Mouse (Mus musculus) heart, embryonic 13.5 days (tissue): ENCODE results near the gene Vti1b. TPM values are rescaled to one million over a fixed set of nuclear protein-coding genes. Genes with fewer than 3 reads are reported as not detected.
"Not testable (repeated sequence)": the region's sequence is repeated elsewhere in the genome, so short reads cannot be mapped to it uniquely, and the experiment has no call there.

Source experiments
- ATAC-seq: fragments of 200-750 bp; cut with Nextera tagmentation; 2 replicates; pipeline ENCODE4 v1.8.0; 2017; ENCODE audit warnings: moderate TSS enrichment; ENCODE audit not compliant: insufficient number of reproducible peaks, low FRiP score, low TSS enrichment; ENCODE audit errors: extremely low read depth
- H3K27ac ChIP-seq: fragments of 300-500 bp; sonication (generic); replicated peaks from 2 replicates; pipeline ENCODE4 v1.5.1; 2015; ENCODE audit warnings: moderate library complexity, mild to moderate bottlenecking, inconsistent platforms
- H3K27me3 ChIP-seq: fragments of 300-500 bp; sonication (generic); replicated peaks from 2 replicates; pipeline ENCODE4 v1.6.1; 2015; ENCODE audit warnings: mild to moderate bottlenecking, inconsistent platforms
- H3K36me3 ChIP-seq: fragments of 300-500 bp; sonication (generic); 2 replicates; pipeline ENCODE4 v1.6.1; 2015; ENCODE audit warnings: mild to moderate bottlenecking, inconsistent platforms
- H3K4me1 ChIP-seq: fragments of 300-500 bp; sonication (generic); 2 replicates; pipeline ENCODE4 v1.6.1; 2015; ENCODE audit warnings: inconsistent platforms
- H3K4me2 ChIP-seq: fragments of 300-500 bp; sonication (generic); 2 replicates; pipeline ENCODE4 v1.6.1; 2015; ENCODE audit warnings: inconsistent platforms, mild to moderate bottlenecking, moderate library complexity
- H3K4me3 ChIP-seq: fragments of 300-500 bp; sonication (generic); 2 replicates; pipeline ENCODE4 v1.5.1; 2015; ENCODE audit warnings: moderate library complexity, mild to moderate bottlenecking, inconsistent platforms
- H3K9ac ChIP-seq: fragments of 300-500 bp; sonication (generic); 2 replicates; pipeline ENCODE4 v1.6.1; 2015; ENCODE audit warnings: inconsistent platforms, mild to moderate bottlenecking, moderate library complexity
- H3K9me3 ChIP-seq: fragments of 300-500 bp; sonication (generic); 2 replicates; pipeline ENCODE4 v1.6.1; 2016; ENCODE audit warnings: inconsistent platforms
- WGBS: fragments of 180-500 bp; shearing (Covaris S2); methylation state at CpG from one replicate; pipeline ENCODE4 v1.1.7; 2015; ENCODE audit warnings: mixed read lengths; 5-methylcytosine and 5-hydroxymethylcytosine counted together
- polyA plus RNA-seq: library from polyadenylated mRNA; unstranded; fragments of >200 nt; fragmentation: Nextera tagmentation; extraction: Ambion mirVana; gene quantifications from 2 replicates; pipeline ENCODE4 v1.2.1, GENCODE M21; 2015

Vti1b gene
- 92.9 and 105 TPM in 2 replicates for polyA plus RNA-seq

DNA sequence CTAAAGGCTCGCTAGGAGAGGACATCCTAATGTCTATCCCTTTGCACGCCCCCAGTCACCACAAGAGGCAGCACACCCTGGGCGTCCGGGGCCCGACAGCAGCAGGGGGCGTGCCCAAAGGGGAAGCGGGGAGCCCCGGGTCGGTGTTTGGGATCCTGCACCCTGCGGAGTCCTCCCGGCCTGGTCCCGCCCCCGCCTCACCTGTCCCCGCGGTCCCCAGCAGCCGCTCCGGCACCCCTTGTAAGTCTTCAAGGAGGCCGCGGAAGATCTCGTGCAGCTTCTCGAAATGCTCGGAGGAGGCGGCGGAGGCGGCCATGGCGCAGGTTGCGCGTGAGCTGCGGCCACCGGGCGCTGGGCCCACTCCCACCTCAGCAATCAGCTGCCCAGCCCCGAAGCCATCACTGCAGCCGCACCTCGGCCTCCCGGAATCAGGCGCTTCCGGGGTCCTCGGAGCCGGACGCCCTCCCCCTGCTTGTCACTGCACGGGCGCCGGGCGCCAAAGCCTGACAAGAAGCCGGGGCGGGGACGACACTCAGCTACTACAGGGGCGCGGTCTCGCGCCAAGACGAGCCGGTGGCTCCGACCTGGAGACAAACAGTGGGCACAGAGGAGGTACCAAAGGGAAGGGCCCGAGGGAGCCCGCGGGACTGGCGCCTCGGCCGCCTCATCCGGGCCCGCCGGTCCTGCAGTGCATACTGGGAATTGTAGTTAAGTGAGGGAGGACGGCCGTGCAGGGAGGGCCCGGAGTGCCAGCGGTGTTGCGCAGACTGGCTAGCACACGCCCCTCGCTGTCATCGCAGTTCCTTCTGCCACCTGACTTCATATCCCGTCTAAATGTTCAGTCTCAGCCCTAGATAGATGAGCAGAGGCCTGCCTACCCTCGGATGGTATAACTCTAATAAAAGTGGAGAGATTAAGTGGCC is at the start of gene Vti1b:
TSS of gene Vti1b (minus strand) at position 649 of the 923 bp plus-strand sequence.
- under 1% methylated on average over 73 of the region's 73 CpGs for WGBS
- peak; percentile 94 for ATAC-seq
- H3K4me2 ChIP-seq, result peak within 1 kb of the TSS; percentile 67
- H3K36me3 ChIP-seq, result peaks cover 32% of the 10 kb centered on the region
- no peaks in the 10 kb centered on the region for H3K9me3 ChIP-seq
- peak within 1 kb of the TSS; percentile 77 for H3K4me3 ChIP-seq
- H3K9ac ChIP-seq, result peak within 1 kb of the TSS; percentile 86
- H3K4me1 ChIP-seq, result peaks cover 14% of the 10 kb centered on the region
- peak within 1 kb of the TSS; percentile 90 for H3K27ac ChIP-seq
- no peaks in the 10 kb centered on the region for H3K27me3 ChIP-seq

DNA sequence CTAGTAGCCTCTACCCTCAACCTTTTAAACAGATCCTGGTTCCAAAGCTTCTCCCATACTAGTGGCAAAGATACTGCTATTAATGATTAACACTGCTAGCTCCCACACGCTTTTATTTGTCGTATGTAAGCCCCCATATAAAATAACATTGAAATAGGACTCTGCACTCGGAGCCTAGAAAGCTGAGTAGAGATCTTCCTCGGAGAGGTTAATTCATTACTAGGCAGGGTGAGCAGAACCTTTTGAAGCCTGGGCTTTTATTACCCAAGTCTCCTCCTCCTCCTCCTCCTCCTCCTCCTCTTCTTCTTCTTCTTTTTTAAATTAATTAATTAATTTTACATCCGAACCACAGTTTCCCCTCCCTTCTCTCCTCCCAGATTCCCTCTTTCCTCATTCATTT is 45.0 kb upstream of the Vti1b start:
- ATAC-seq, result no peak
- Histone ChIP-seq H3K9me3 (no peaks in the 10 kb centered on the region), H3K27ac (no peak overlapping the region), H3K9ac (no peak overlapping the region), H3K36me3 (no peaks in the 10 kb centered on the region), H3K27me3 (peaks cover 4% of the 10 kb centered on the region; the same call in 1 of the 2 replicates), H3K4me3 (no peak overlapping the region), H3K4me1 (no peaks in the 10 kb centered on the region), H3K4me2 (no peak overlapping the region)
- whole genome bisulfite sequencing, result 67% methylated on average over 5 of the region's 5 CpGs

DNA sequence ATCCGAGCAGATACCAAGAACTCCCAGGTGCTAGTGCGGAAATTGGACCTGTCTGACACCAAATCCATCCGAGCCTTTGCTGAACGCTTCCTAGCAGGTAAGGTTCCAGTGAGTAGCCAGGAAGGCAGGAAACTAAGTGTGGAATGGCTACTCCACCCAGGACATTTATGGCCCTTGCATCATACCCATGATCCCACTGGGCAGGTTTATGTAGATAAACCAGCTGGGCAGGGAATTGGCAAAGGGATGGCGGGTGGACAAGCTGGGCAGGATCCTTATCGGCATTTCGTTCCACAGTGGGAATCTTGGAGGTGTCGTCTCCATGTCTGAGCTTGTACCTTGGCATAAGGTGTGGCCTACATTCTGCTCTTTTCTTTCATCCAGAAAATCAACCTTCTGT is 39.0 kb upstream of the Vti1b start:
- no peak overlapping the region for H3K9ac ChIP-seq
- no peaks in the 10 kb centered on the region for H3K9me3 ChIP-seq
- H3K4me3 ChIP-seq, result no peak overlapping the region
- H3K4me1 ChIP-seq, result peaks cover 11% of the 10 kb centered on the region
- H3K27me3 ChIP-seq, result no peaks in the 10 kb centered on the region; the same call in 1 of the 2 replicates
- no peak for ATAC-seq
- no peak overlapping the region for H3K4me2 ChIP-seq
- no peak overlapping the region for H3K27ac ChIP-seq
- WGBS, result 84% methylated on average over 8 of the region's 8 CpGs
- H3K36me3 ChIP-seq, result no peaks in the 10 kb centered on the region

DNA sequence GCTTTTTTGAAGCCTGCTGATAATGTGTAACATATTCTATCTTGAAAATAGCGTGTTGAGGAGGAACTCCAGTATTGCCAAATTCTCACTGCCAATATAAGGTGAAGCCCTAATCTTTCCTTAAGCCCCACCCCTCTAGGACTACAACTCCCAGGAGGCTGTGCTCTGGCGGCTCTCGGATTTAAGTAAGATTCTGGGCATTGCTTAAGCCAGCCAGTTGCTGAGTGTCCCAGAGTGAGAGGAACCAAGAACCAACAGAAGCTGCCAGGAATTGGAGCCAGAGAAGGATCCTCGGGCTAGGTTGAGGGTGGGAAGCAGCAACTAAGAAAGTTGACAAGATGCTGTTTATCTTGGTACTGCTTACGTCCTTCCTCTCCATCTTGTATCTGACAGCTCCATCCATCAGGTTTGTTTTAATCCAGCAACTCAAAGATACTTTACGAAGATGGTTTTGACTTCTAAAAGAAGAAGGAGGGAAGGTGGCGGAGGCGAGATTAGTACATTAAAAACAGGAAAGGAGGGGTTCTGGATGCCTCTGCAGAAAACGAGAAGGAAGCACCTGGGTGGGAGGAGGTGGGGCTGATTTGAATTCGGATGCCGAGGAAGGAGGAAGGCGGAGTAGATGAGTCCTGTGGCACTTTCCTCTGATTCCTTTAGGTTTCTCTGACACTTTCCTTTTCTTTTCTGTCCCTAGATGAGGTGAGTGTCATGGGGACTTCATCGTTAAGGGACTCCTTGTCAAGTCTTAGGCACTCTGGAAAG is 36.4 kb upstream of the Vti1b start, which contains the start of gene Rdh12:
TSS of gene Rdh12 (plus strand) at position 212 of the 762 bp plus-strand sequence.
- Histone ChIP-seq H3K36me3 (no peaks in the 10 kb centered on the region), H3K9me3 (no peaks in the 10 kb centered on the region), H3K27ac (no peak within 1 kb of the TSS), H3K4me3 (peak within 1 kb of the TSS; percentile 50), H3K4me1 (peaks cover 11% of the 10 kb centered on the region), H3K4me2 (peak within 1 kb of the TSS; percentile 77), H3K9ac (peak within 1 kb of the TSS; percentile 67), H3K27me3 (no peaks in the 10 kb centered on the region)
- 3% methylated on average over 13 of the region's 13 CpGs for WGBS
- ATAC-seq, result no peak

DNA sequence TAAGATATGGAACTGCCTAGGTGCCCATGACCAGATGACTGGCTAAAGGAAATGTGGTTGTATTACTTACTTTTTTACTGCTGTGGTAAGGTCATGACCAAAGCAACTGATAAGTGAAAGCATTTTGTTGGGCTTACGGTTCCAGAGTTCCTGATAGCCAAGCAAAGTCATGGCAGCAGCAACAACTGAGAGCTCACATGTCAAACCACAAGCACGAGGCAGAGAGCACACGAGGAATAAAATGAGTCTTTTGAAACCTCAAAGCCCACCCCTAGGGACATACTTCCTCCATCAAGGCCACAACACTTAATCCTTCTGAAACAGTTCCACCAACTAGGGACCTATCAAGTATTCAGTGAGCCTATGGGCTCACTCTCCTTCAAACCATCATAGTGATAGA is 29.4 kb upstream of the Vti1b start:
- H3K36me3 ChIP-seq, result no peaks in the 10 kb centered on the region
- H3K4me3 ChIP-seq, result no peak overlapping the region
- no peak overlapping the region for H3K9ac ChIP-seq
- no peak overlapping the region for H3K4me2 ChIP-seq
- no peak for ATAC-seq
- no peaks in the 10 kb centered on the region for H3K4me1 ChIP-seq
- no peak overlapping the region for H3K27ac ChIP-seq
- no peaks in the 10 kb centered on the region for H3K9me3 ChIP-seq
- WGBS, result 53% methylated on average over 3 of the region's 3 CpGs
- no peaks in the 10 kb centered on the region for H3K27me3 ChIP-seq

DNA sequence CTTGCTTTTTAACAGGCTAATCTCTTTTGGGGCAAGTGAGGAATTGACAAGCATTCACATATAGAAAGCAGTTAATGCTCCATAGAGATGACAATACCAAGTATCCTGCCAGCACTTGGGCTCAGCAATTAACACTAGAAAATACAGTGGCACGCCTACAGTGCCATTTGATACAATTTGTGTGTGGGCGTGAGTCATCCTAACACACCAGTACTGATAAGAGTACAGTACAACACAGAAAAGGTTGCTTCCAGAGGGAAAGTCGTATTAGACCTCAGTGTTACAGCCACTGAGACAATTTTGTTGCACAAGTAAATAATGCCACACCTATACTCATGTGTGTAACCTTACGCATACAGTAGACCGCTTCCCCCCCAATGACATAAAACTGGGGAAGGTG is 24.6 kb upstream of the Vti1b start:
- H3K27me3 ChIP-seq, result no peaks in the 10 kb centered on the region
- 74% methylated on average over 5 of the region's 5 CpGs for WGBS
- H3K4me1 ChIP-seq, result no peaks in the 10 kb centered on the region
- no peaks in the 10 kb centered on the region for H3K36me3 ChIP-seq
- no peak overlapping the region for H3K27ac ChIP-seq
- no peak for ATAC-seq
- no peaks in the 10 kb centered on the region for H3K9me3 ChIP-seq
- no peak overlapping the region for H3K9ac ChIP-seq
- H3K4me2 ChIP-seq, result no peak overlapping the region
- H3K4me3 ChIP-seq, result no peak overlapping the region

DNA sequence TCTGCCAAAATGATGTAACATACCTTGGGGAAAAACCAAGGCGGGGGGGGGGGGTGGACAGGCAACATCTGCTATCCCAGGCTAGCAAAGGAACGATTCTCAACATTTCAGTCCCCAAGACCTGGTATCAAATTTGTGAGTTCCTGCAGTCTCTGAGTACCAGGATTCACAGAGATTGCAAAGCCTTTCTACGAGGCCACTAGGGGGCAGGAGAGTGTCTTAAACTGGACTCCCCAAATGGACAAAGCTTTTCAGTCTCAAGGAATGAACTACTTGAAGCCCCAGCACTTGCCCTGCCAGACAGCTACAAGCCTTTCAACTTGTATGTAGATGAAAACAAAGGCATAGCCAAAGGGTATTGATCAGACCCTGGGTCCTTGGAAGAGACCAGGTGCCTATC is 21.0 kb upstream of the Vti1b start:
- Histone ChIP-seq H3K27me3 (no peaks in the 10 kb centered on the region), H3K9me3 (no peaks in the 10 kb centered on the region), H3K27ac (no peak overlapping the region), H3K9ac (no peak overlapping the region), H3K4me2 (no peak overlapping the region), H3K36me3 (peaks cover 6% of the 10 kb centered on the region), H3K4me3 (no peak overlapping the region), H3K4me1 (peaks cover 11% of the 10 kb centered on the region)
- no peak for ATAC-seq
- 2% methylated on average over 3 of the region's 3 CpGs for WGBS

DNA sequence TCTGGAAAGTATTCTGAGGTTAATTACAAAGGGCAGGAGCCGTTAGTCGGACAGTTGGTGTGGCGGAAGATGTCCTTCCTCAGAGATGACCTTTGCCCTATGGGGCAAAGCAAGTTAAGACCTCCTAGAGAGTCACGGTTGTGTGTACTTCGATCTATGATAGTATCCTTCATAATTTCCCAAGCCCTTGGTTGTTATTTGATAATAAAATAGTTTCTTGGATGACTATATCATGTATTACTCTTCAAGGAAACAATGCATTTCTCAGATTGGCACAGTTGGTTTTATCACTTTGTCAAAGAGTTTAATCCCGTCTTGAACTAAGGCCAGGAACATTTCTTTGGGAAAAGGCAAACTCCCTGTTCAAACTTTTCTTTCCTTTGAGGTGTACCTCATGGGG is 19.7 kb upstream of the Vti1b start, which contains the start of gene Rdh11:
TSS of gene Rdh11 (minus strand) at position 101 of the 400 bp plus-strand sequence.
- peaks cover 18% of the 10 kb centered on the region for H3K36me3 ChIP-seq
- peak within 1 kb of the TSS; percentile 70 for H3K27ac ChIP-seq
- ATAC-seq, result no peak
- no peaks in the 10 kb centered on the region for H3K9me3 ChIP-seq
- peaks cover 11% of the 10 kb centered on the region for H3K4me1 ChIP-seq
- H3K4me3 ChIP-seq, result peak within 1 kb of the TSS; percentile 74
- 53% methylated on average over 6 of the region's 6 CpGs for WGBS
- H3K9ac ChIP-seq, result peak within 1 kb of the TSS; percentile 86
- H3K27me3 ChIP-seq, result no peaks in the 10 kb centered on the region
- H3K4me2 ChIP-seq, result peak within 1 kb of the TSS; percentile 75

DNA sequence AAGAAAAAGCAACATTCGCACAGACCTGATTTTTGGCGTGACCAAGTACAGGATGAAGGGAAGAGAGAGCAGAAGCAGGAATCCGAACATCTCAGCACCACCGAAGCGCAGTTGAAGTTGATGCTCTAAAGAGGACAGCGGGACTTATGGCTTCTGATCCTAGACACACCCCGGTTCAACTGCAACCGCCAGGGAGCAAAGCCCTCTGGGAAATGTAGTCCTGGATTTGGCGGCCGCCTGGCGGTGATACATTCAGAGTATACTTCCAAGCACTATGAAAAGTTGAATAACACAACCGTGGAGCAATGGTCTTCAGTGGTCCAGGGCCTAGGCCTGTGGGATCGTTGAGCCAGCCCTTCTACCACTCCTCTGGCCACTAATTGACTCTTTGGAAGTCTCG is 19.2 kb upstream of the Vti1b start:
- Histone ChIP-seq H3K4me2 (peak overlapping the region; percentile 75), H3K4me1 (peaks cover 11% of the 10 kb centered on the region), H3K36me3 (peaks cover 23% of the 10 kb centered on the region), H3K27me3 (no peaks in the 10 kb centered on the region), H3K9me3 (no peaks in the 10 kb centered on the region), H3K4me3 (peak overlapping the region; percentile 74), H3K27ac (peak overlapping the region; percentile 70), H3K9ac (peak overlapping the region; percentile 86)
- ATAC-seq, result peak; percentile 79
- 5% methylated on average over 14 of the region's 14 CpGs for WGBS

DNA sequence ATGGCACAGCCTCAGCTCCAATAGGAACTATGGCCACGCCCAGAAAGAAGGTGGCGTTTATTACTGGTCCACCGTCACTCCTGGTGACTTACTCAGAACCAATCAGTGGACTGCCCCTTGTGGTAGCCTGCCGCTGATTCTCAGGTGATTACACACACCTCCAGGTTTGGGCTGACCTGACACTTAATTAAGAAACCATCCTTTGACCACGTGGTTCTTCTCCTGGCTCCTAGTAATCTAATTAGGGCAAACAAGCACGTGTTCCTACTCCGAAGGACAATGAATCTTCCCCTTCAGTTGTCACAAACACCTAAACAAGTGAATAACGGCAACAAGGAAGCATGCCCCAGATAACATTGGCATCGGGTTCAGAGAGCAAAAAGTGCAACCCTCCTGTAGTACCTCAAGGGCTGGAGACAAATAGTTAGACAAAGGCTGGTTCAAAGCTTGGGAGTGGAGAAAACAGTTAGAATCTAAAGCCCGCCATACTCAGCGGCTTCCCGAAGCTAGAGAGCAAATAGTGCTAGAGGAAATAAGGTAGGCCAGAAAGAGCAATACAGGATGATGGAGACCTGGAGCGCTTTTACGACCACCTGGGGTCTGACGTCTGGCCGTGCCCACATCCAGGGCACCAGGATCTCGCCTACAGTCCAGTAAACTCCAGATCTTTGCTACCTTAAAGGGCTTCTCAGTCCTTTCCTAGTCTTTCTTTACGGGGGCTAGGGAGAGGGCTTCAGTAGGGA is 18.6 kb upstream of the Vti1b start:
- Histone ChIP-seq H3K4me2 (peak overlapping the region; percentile 75), H3K9me3 (no peaks in the 10 kb centered on the region), H3K36me3 (peaks cover 29% of the 10 kb centered on the region), H3K27me3 (no peaks in the 10 kb centered on the region), H3K9ac (peak overlapping the region; percentile 86), H3K4me3 (peak overlapping the region; percentile 74), H3K4me1 (peaks cover 11% of the 10 kb centered on the region), H3K27ac (peak overlapping the region; percentile 70)
- WGBS, result under 1% methylated on average over 18 of the region's 18 CpGs
- peak; percentile 74 for ATAC-seq

DNA sequence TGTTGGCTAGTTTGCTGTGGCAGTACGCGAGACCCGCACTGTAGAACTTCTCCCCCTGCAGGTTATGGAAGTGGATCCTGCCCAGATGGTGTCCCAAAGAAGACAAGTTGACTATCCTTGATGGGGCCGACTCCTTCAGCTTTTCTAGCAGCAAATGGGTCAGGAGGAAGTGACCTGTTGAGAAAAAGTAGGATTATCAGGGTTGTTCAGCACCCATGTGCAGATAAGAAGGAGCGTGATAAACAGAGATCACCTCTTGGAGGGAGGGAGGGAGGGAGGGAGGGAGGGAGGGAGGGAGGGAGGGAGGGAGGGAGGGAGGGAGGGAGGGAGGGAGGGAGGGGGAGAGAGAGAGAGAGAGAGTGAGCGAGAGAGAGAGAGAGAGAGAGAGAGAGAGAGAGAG is 12.7 kb upstream of the Vti1b start:
- not testable (repeated sequence) for H3K9me3 ChIP-seq, H3K27me3 ChIP-seq, H3K9ac ChIP-seq, H3K4me2 ChIP-seq, H3K4me1 ChIP-seq, H3K27ac ChIP-seq, H3K4me3 ChIP-seq, ATAC-seq
- 62% methylated on average over 6 of the region's 6 CpGs for WGBS
- H3K36me3 ChIP-seq, result peaks cover 86% of the 10 kb centered on the region
